Mouse (Mus musculus) limb, embryonic 12.5 days (tissue): ENCODE results near the gene Pitpnm3. TPM values are rescaled to one million over a fixed set of nuclear protein-coding genes. Genes with fewer than 3 reads are reported as not detected.

Source experiments
- ATAC-seq: fragments of 200-750 bp; cut with Nextera tagmentation; 2 replicates; pipeline ENCODE4 v1.8.0; 2017; ENCODE audit warnings: low read depth, moderate TSS enrichment; ENCODE audit not compliant: insufficient number of reproducible peaks, insufficient read depth, low FRiP score, low TSS enrichment
- H3K27ac ChIP-seq: fragments of 300-500 bp; sonication (generic); 2 replicates; pipeline ENCODE4 v1.5.1; 2016; ENCODE audit warnings: mild to moderate bottlenecking, moderate library complexity
- H3K27me3 ChIP-seq: fragments of 300-500 bp; sonication (generic); 2 replicates; pipeline ENCODE4 v1.6.1; 2016; ENCODE audit warnings: mild to moderate bottlenecking, moderate library complexity
- H3K36me3 ChIP-seq: fragments of 300-500 bp; sonication (generic); 2 replicates; pipeline ENCODE4 v1.6.1; 2016; ENCODE audit warnings: mild to moderate bottlenecking, moderate library complexity
- H3K4me1 ChIP-seq: fragments of 300-500 bp; sonication (generic); replicated peaks from 2 replicates; pipeline ENCODE4 v1.6.1; 2016
- H3K4me2 ChIP-seq: fragments of 300-500 bp; sonication (generic); 2 replicates; pipeline ENCODE4 v1.6.1; 2016; ENCODE audit warnings: mild to moderate bottlenecking, moderate library complexity
- H3K4me3 ChIP-seq: fragments of 300-500 bp; sonication (generic); replicated peaks from 2 replicates; pipeline ENCODE4 v1.5.1; 2016; ENCODE audit warnings: mild to moderate bottlenecking
- H3K9ac ChIP-seq: fragments of 300-500 bp; sonication (generic); replicated peaks from 2 replicates; pipeline ENCODE4 v1.6.1; 2016; ENCODE audit warnings: mild to moderate bottlenecking, moderate library complexity
- H3K9me3 ChIP-seq: fragments of 300-500 bp; sonication (generic); 2 replicates; pipeline ENCODE4 v1.6.1; 2016; ENCODE audit warnings: mild to moderate bottlenecking, moderate library complexity
- WGBS: fragments of 180-500 bp; shearing (Covaris S2); methylation state at CpG from one replicate; pipeline ENCODE4 v1.1.7; 2016; 5-methylcytosine and 5-hydroxymethylcytosine counted together
- polyA plus RNA-seq: library from polyadenylated mRNA; unstranded; fragments of >200 nt; fragmentation: Nextera tagmentation; extraction: Ambion mirVana; gene quantifications from 2 replicates; pipeline ENCODE4 v1.2.1, GENCODE M21; 2016

The Pitpnm3 gene
- polyA plus RNA-seq, 1 experiment from 2014 or later: 0.13 TPM

DNA sequence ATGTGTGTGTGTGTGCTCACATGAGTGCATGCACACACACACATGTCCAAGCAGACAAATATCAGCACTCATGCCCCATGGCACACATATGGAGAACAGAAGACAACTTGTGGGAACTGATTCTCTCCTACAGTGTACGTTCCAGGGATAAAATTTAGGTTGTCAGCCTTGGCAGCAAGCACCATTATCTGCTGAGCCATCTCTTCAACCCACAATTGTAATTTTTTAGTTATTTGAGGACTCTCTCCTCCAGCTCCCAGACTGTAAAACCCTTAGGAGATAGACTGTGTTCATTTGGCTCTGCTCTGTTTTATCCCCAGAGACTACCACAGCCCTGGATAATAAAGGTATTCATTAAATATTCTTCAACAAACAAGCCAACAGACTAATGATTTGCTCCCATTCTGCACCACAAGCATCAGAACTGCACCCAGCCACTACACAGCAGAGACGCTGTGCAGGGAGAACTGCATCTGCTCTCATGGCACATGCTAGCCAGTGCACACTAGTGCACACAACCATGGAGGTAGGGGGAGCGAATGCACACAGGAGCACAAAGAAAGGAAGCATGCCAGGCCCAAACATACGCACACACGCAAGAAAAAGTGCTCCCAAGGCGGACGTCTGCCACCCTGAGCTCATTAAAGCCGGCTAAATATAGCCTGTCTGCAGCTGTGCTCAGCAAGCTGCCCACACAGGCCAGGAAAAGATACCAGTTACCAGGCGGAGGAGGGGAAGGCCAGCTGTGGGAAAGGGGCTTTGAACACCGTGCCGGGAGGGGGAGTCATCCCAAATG, 49.1 kb downstream of the Pitpnm3 start:
- no peaks in the 10 kb centered on the region for H3K36me3 ChIP-seq
- H3K27ac ChIP-seq: peak overlapping the region; percentile 78
- peaks cover 19% of the 10 kb centered on the region for H3K4me1 ChIP-seq
- H3K4me3 ChIP-seq: no peak overlapping the region
- H3K9ac ChIP-seq: no peak overlapping the region; the same call in 1 of the 2 replicates
- H3K4me2 ChIP-seq: no peak overlapping the region
- no peaks in the 10 kb centered on the region for H3K27me3 ChIP-seq
- 21% methylated on average over 11 of the region's 11 CpGs for WGBS
- ATAC-seq: peak; percentile 47; the same call in 1 of the 2 replicates
- no peaks in the 10 kb centered on the region for H3K9me3 ChIP-seq

DNA sequence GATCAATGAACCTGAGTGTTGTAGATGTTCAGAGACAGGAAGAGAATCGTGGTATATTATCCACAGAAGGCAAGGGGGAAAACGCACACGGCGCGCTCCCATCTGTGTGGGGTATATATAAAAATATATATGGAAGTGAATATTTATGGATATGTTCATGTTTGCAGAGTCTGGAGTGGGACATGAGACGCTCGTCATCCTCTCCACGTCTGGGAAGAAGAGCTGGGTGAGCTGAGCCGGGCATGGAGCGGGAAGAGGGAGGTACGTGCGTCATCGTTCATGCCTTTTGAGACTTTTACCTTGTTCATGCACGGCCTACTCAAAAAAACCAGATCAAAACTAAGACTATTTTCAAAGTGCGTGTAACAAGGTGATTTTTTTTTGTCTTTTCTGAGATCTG, 51.2 kb downstream of the Pitpnm3 start:
- 94% methylated on average over 15 of the region's 15 CpGs for WGBS
- H3K4me1 ChIP-seq: peaks cover 19% of the 10 kb centered on the region
- no peaks in the 10 kb centered on the region for H3K27me3 ChIP-seq
- no peak overlapping the region for H3K4me2 ChIP-seq
- no peaks in the 10 kb centered on the region for H3K9me3 ChIP-seq
- no peak overlapping the region for H3K27ac ChIP-seq
- no peak overlapping the region for H3K9ac ChIP-seq
- no peaks in the 10 kb centered on the region for H3K36me3 ChIP-seq
- no peak for ATAC-seq
- no peak overlapping the region for H3K4me3 ChIP-seq

DNA sequence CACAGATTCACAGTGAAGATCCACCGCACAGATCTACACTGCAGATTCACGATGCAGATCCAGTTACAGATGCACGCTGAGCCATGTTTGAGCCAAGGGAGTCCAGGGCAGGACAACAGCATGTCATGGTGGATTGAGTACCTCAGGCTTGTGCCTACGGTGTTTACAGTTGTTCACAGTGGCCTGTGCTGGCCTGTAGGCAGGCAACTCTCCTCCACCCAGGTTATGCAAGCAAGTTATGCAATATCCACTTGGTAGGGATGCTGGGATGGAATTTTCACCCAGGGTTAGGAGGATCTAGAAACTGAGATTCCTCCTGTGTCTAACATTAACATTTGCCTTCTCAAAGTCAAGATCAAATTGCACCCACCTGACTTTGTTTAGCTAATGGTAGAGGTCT, 53.0 kb downstream of the Pitpnm3 start:
- H3K9ac ChIP-seq: no peak overlapping the region
- H3K4me2 ChIP-seq: no peak overlapping the region
- no peaks in the 10 kb centered on the region for H3K27me3 ChIP-seq
- no peak for ATAC-seq
- H3K36me3 ChIP-seq: no peaks in the 10 kb centered on the region
- peaks cover 19% of the 10 kb centered on the region for H3K4me1 ChIP-seq
- no peaks in the 10 kb centered on the region for H3K9me3 ChIP-seq
- no peak overlapping the region for H3K4me3 ChIP-seq
- no peak overlapping the region for H3K27ac ChIP-seq
- WGBS: 87% methylated on average over 4 of the region's 4 CpGs

DNA sequence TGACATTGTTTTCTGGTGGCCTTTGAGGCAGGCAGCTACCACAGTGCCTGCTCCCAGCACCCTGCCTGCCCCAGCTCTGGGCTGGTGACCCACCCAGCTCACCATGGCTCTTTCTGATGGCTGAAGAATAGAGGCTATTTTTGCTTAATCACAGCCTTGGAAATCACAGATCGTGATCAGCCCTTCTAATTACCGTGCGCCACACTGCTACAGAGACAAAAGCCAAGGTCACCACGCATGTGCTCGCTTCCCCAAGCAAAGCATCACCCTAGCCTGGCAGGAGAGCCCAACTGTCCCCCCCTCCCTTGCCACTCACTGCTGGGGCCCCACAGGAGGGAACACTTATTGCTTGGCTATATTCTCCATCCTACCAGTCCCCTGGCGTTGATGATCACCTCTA, 55.1 kb downstream of the Pitpnm3 start:
- H3K9ac ChIP-seq: no peak overlapping the region
- ATAC-seq: no peak
- no peak overlapping the region for H3K27ac ChIP-seq
- no peaks in the 10 kb centered on the region for H3K27me3 ChIP-seq
- WGBS: 88% methylated on average over 6 of the region's 6 CpGs
- H3K36me3 ChIP-seq: no peaks in the 10 kb centered on the region
- no peak overlapping the region for H3K4me2 ChIP-seq
- H3K4me3 ChIP-seq: no peak overlapping the region
- H3K4me1 ChIP-seq: no peaks in the 10 kb centered on the region
- H3K9me3 ChIP-seq: no peaks in the 10 kb centered on the region

DNA sequence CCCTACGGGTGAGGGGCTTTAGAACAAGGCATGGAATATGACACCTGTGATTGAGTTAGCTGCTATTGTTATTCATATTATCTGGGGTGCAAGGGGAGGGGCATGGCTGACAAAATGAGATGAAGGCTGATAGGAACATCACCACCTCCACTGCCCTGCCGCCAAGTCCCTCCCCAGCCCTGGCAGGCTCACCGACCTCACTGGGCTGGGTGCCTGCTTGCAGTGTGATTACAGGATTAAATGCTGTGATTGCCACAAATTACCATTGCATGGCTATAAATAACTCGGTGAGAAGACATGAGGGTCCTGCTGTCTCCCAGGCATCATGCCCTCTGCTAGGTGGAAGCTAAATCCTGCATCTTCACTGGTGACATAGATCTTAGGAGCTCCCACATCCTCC, 56.9 kb downstream of the Pitpnm3 start:
- 57% methylated on average over 4 of the region's 4 CpGs for WGBS

DNA sequence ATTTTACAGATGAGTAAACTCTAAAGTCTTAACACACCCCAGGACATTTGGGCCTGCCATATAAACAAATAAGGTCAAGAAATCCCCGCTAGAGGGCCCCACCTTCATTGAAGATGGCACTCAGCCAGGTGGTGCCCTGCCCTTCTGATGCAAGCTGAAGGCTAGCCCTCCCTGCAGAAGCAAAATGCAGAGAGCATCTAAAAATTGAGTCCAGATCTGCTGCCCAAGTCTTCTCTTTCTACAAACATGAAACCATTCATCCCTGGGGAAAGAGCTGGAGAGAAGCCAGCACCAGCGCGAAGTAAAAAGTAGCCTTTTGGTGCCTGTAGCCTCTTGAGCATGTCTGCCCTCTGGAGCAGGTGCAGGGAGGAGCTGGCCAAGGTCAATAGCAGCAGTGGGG, 57.5 kb downstream of the Pitpnm3 start:
- no peaks in the 10 kb centered on the region for H3K36me3 ChIP-seq
- 44% methylated on average over 3 of the region's 3 CpGs for WGBS
- no peaks in the 10 kb centered on the region for H3K4me1 ChIP-seq

More for the DNA sequence above, 56.9 kb downstream of the Pitpnm3 start:
- H3K36me3 ChIP-seq: no peaks in the 10 kb centered on the region
- H3K27me3 ChIP-seq: no peaks in the 10 kb centered on the region
- no peak overlapping the region for H3K9ac ChIP-seq
- H3K4me1 ChIP-seq: no peaks in the 10 kb centered on the region
- ATAC-seq: no peak
- H3K4me3 ChIP-seq: no peak overlapping the region
- H3K9me3 ChIP-seq: no peaks in the 10 kb centered on the region
- no peak overlapping the region for H3K27ac ChIP-seq
- no peak overlapping the region for H3K4me2 ChIP-seq

DNA sequence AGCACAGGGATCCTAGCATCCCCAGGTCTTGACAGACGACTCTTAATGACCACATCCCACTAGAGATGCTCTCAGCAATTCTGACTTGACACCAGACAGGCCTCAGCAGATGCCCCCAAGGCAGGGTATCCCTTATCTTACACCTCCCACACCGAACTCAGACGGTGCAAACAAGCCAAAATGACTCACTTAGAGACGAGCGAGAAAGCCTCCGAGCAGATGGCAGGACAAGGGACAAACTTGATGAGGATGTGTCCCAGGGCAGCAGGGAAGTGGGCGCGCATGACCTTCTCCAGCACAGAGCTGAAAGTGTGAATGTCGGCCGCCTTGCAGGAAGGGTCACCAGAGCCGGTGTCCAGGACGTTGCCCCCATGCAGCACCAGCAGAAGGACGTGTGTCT, 61.3 kb downstream of the Pitpnm3 start:
- ATAC-seq: no peak
- no peak overlapping the region for H3K27ac ChIP-seq
- no peaks in the 10 kb centered on the region for H3K9me3 ChIP-seq
- WGBS: 76% methylated on average over 13 of the region's 13 CpGs
- H3K9ac ChIP-seq: no peak overlapping the region
- H3K4me1 ChIP-seq: no peaks in the 10 kb centered on the region
- no peaks in the 10 kb centered on the region for H3K27me3 ChIP-seq
- H3K4me2 ChIP-seq: no peak overlapping the region
- no peak overlapping the region for H3K4me3 ChIP-seq
- H3K36me3 ChIP-seq: no peaks in the 10 kb centered on the region

More for the DNA sequence above, 57.5 kb downstream of the Pitpnm3 start:
- H3K4me2 ChIP-seq: no peak overlapping the region
- no peak overlapping the region for H3K9ac ChIP-seq
- H3K9me3 ChIP-seq: no peaks in the 10 kb centered on the region
- ATAC-seq: no peak
- no peak overlapping the region for H3K27ac ChIP-seq
- no peaks in the 10 kb centered on the region for H3K27me3 ChIP-seq
- H3K4me3 ChIP-seq: no peak overlapping the region

DNA sequence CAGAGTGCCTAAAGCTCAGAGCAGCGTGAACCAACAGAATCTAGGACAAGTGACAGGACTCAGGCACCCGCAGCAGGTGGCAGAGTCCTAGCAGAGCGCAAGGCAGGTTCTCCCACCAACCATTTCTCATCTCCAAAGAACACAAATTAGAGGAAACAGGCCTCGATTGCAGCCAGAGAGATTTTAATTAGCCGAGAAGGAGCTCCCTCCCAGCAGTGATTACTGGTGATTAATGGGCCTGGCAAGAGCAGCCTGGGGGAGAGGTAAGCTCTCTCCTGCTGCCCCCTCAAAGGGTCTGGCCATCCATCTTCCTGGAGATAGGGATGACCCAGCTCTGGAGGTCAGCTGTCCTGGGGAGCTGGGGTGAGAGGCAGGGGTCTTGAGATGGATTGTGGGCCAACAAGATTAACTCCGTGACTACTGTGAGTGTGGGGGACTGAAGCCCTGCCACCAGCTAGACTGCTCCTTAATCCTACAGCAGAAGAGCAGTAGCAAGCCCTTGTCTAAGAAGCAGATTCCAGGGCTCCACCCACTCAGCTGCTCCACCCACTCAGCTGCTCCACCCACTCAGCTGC, 63.2 kb downstream of the Pitpnm3 start:
- H3K36me3 ChIP-seq: no peaks in the 10 kb centered on the region
- no peak overlapping the region for H3K4me2 ChIP-seq
- no peaks in the 10 kb centered on the region; the same call in 1 of the 2 replicates for H3K4me1 ChIP-seq
- H3K27me3 ChIP-seq: no peaks in the 10 kb centered on the region
- no peak for ATAC-seq
- WGBS: 16% methylated on average over 6 of the region's 6 CpGs
- no peaks in the 10 kb centered on the region for H3K9me3 ChIP-seq
- H3K27ac ChIP-seq: no peak overlapping the region
- no peak overlapping the region for H3K4me3 ChIP-seq
- no peak overlapping the region for H3K9ac ChIP-seq

DNA sequence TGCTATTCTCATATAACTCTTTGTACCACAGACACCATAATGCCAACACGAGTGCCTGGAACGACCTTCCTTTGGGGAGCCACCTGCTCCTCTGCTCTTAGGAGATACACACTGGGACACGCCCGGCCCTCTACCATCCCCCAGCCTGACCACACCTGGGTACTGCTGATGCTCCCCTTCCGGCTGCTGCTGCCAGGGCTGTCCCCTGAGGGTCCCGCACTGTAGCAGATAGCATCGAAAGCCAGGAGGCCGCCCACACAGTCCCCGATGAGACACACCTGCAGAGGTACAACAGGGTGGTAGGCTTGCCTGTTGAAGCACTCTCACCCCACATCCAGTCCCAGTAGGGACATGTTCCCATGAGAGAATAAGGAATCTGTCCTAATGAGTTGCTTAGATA, 64.8 kb downstream of the Pitpnm3 start:
- Histone ChIP-seq H3K9ac (no peak overlapping the region), H3K4me1 (peaks cover 5% of the 10 kb centered on the region; the same call in 1 of the 2 replicates), H3K4me3 (no peak overlapping the region), H3K4me2 (no peak overlapping the region), H3K27ac (no peak overlapping the region), H3K27me3 (no peaks in the 10 kb centered on the region), H3K36me3 (no peaks in the 10 kb centered on the region), H3K9me3 (no peaks in the 10 kb centered on the region)
- no peak for ATAC-seq
- WGBS: 84% methylated on average over 9 of the region's 9 CpGs

DNA sequence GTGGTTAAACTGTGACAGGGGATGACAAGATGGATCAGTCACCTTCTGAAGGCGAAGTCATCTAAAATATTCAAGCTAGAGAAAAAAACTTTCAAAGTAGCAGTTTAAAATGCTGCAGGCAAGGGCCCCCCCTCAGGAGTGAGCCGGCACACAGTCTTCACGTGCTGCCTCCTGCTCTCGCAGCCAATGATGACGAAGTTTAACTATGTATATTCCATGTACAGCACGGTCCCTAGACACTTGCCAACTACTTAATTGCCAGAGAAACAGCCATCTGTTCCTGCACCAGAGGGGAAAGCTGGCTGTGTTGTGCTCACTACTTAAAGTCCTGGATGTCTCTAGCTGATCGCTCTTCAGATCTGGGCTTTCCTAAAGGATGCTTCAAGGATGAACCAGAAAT, 67.6 kb downstream of the Pitpnm3 start:
- H3K27me3 ChIP-seq: no peaks in the 10 kb centered on the region
- 58% methylated on average over 7 of the region's 7 CpGs for WGBS

DNA sequence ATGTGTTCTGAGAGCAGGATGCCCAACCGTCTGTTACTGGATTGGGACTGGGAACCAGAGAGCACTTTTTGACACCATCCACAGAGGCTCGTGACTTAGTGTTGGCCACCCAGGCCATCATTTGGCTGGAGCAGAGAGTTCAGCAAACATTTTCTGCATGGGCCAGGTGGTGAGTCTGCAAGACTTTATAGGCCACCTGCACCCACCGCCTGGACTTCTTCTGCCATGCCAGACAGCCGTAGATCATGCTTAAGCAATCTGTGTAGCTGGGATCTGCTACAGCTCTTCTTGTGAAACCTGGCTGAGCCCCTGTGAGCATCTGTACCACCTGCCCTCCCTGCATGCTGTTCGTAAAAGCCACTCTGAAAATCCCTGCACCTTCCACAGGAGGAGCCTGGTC, 68.3 kb downstream of the Pitpnm3 start:
- H3K9me3 ChIP-seq: peaks cover 17% of the 10 kb centered on the region
- 42% methylated on average over 5 of the region's 5 CpGs for WGBS
- H3K27ac ChIP-seq: no peak overlapping the region
- no peak overlapping the region for H3K9ac ChIP-seq
- peaks cover 5% of the 10 kb centered on the region; the same call in 1 of the 2 replicates for H3K4me1 ChIP-seq
- ATAC-seq: 0 out of 2 replicates have a peak, but pooled peaks have one; percentile 26
- H3K36me3 ChIP-seq: no peaks in the 10 kb centered on the region
- no peak overlapping the region for H3K4me2 ChIP-seq
- H3K27me3 ChIP-seq: no peaks in the 10 kb centered on the region
- no peak overlapping the region for H3K4me3 ChIP-seq

More for the DNA sequence above, 67.6 kb downstream of the Pitpnm3 start:
- no peak for ATAC-seq
- Histone ChIP-seq H3K9me3 (peaks cover 17% of the 10 kb centered on the region), H3K36me3 (no peaks in the 10 kb centered on the region), H3K4me2 (no peak overlapping the region), H3K9ac (no peak overlapping the region), H3K27ac (no peak overlapping the region), H3K4me3 (no peak overlapping the region), H3K4me1 (peaks cover 5% of the 10 kb centered on the region; the same call in 1 of the 2 replicates)
